Mouse (Mus musculus) forebrain, embryonic 14.5 days (tissue): ENCODE measurements around the gene Aif1. TPM values are rescaled to one million over a fixed set of nuclear protein-coding genes. Genes with fewer than 3 reads are reported as not detected.

Experiments used
- ATAC-seq: fragments of 200-750 bp; cut with Nextera tagmentation; 2 replicates; pipeline ENCODE4 v1.8.0; 2017; ENCODE audit warnings: mild to moderate bottlenecking, moderate library complexity
- DNase-seq: peaks from one replicate; pipeline ENCODE4 v3.0.0-alpha.2; 2015; ENCODE audit warnings: low spot score
- H3K27ac ChIP-seq: fragments of 300-500 bp; sonication (generic); 2 replicates; pipeline ENCODE4 v1.5.1; 2014; ENCODE audit warnings: low read depth, mild to moderate bottlenecking, control low read depth, low read length, moderate library complexity
- H3K27me3 ChIP-seq: fragments of 300-500 bp; sonication (generic); replicated peaks from 2 replicates; pipeline ENCODE4 v1.6.1; 2014; ENCODE audit warnings: low read length, control low read depth, mixed read lengths; ENCODE audit not compliant: control insufficient read depth, insufficient read depth
- H3K36me3 ChIP-seq: fragments of 300-500 bp; sonication (generic); 2 replicates; pipeline ENCODE4 v1.6.1; 2014; ENCODE audit warnings: low read length, control low read depth; ENCODE audit not compliant: control insufficient read depth, insufficient read depth
- H3K4me1 ChIP-seq: fragments of 300-500 bp; sonication (generic); 2 replicates; pipeline ENCODE4 v1.6.1; 2014; ENCODE audit warnings: antibody characterized with exemption, low read length, control low read depth; ENCODE audit not compliant: control insufficient read depth, insufficient read depth
- H3K4me2 ChIP-seq: fragments of 300-500 bp; sonication (generic); 2 replicates; pipeline ENCODE4 v1.6.1; 2014; ENCODE audit warnings: mild to moderate bottlenecking, control low read depth, low read length
- H3K4me3 ChIP-seq: fragments of 300-500 bp; sonication (generic); 2 replicates; pipeline ENCODE4 v1.5.1; 2014; ENCODE audit warnings: low read depth, low read length, control low read depth
- H3K9ac ChIP-seq: fragments of 300-500 bp; sonication (generic); 2 replicates; pipeline ENCODE4 v1.6.1; 2014; ENCODE audit warnings: mild to moderate bottlenecking, low read length, control low read depth, moderate library complexity
- H3K9me3 ChIP-seq: fragments of 300-500 bp; sonication (generic); replicated peaks from 2 replicates; pipeline ENCODE4 v1.6.1; 2016; ENCODE audit warnings: low read length, control low read depth, mixed read lengths; ENCODE audit not compliant: control insufficient read depth
- WGBS: fragments of 180-500 bp; shearing (Covaris S2); extraction: QIAGEN DNeasy Blood & Tissue Kit; methylation state at CpG from one replicate; pipeline ENCODE4 v1.1.7; 2014; 5-methylcytosine and 5-hydroxymethylcytosine counted together
- polyA plus RNA-seq: library from polyadenylated mRNA; unstranded; fragments of >200 nt; fragmentation: Nextera tagmentation; extraction: Ambion mirVana; gene quantifications from 2 replicates; pipeline ENCODE4 v1.2.1, GENCODE M21; 2014

Gene Aif1
- polyA plus RNA-seq, 1 experiment from 2014 or later, result 7.3 TPM

DNA sequence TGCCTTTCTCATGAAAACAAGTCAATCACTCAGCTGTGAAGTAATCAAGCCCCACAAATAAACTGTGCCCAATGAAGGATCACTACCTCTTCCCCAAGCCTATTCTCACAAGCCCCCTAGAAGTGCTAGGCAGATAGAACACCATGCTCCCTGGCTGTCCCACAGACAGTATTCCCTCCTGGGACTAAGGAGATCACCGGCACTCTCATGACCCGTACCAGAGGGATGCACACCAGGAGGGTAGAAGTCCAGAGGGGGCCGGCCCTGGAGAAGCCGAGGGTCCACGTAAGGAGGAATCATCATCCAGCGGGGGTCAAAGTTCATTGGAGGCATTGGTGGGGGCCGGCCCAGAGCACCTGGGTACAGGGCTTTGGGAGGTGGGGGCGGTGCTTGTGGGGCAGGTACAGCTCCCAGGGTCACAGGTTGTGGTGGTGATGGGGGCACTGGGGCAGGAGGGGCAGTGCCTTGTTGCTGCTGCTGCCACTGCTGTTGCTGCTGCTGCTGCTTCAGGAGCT lies 18.1 kb downstream of the Aif1 start:
- Histone ChIP-seq H3K4me2 (no peak overlapping the region), H3K4me3 (no peak overlapping the region), H3K27ac (no peak overlapping the region), H3K9ac (no peak overlapping the region), H3K4me1 (peaks cover 8% of the 10 kb centered on the region), H3K27me3 (no peaks in the 10 kb centered on the region), H3K36me3 (peaks cover 99% of the 10 kb centered on the region), H3K9me3 (no peaks in the 10 kb centered on the region)
- no peak for DNase-seq
- no peak for ATAC-seq
- 87% methylated on average over 8 of the region's 8 CpGs for WGBS

DNA sequence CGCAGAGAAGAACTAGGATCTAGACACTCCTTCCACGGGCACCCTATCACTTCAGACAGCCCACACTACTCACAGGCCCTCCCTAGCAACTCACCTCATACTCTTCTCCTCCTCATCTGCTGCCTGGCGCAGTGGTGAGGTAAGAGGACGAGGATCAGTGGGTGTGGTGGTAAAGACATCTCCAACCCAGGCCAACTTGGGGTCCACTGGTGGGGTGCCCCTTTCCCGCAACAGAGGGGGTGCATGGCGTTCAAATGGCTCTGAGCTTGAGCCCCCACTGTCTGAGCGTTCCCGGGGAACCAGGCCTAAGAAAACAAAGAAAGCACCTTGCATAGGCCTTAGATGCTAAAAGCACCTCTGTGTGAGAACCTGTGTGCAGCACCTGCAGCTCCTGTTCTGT lies 18.6 kb downstream of the Aif1 start:
- DNase-seq (no peak), ATAC-seq (no peak)
- WGBS, result 93% methylated on average over 8 of the region's 8 CpGs
- peaks cover 4% of the 10 kb centered on the region for H3K4me1 ChIP-seq
- no peak overlapping the region for H3K9ac ChIP-seq
- peaks cover 100% of the 10 kb centered on the region for H3K36me3 ChIP-seq
- H3K27me3 ChIP-seq, result no peaks in the 10 kb centered on the region
- H3K4me2 ChIP-seq, result no peak overlapping the region
- no peaks in the 10 kb centered on the region for H3K9me3 ChIP-seq
- H3K4me3 ChIP-seq, result no peak overlapping the region
- H3K27ac ChIP-seq, result no peak overlapping the region

- no peaks in the 10 kb centered on the region for H3K4me1 ChIP-seq
- ATAC-seq, result no peak
- peaks cover 100% of the 10 kb centered on the region for H3K36me3 ChIP-seq
- no peak overlapping the region for H3K27ac ChIP-seq
- no peak overlapping the region for H3K4me3 ChIP-seq
- WGBS, result 92% methylated on average over 33 of the region's 33 CpGs
- H3K9me3 ChIP-seq, result no peaks in the 10 kb centered on the region
- H3K9ac ChIP-seq, result no peak overlapping the region
- H3K27me3 ChIP-seq, result no peaks in the 10 kb centered on the region
- DNase-seq, result no peak
- H3K4me2 ChIP-seq, result no peak overlapping the region
Observed at GRCm38 (mm10) chr17:35156461-35157200, 19.2 kb downstream of the Aif1 start.

- H3K36me3 ChIP-seq, result peaks cover 100% of the 10 kb centered on the region
- H3K9ac ChIP-seq, result no peak overlapping the region
- H3K27me3 ChIP-seq, result no peaks in the 10 kb centered on the region
- no peaks in the 10 kb centered on the region for H3K4me1 ChIP-seq
- H3K9me3 ChIP-seq, result no peaks in the 10 kb centered on the region
- no peak overlapping the region for H3K4me2 ChIP-seq
- H3K4me3 ChIP-seq, result no peak overlapping the region
- WGBS, result 90% methylated on average over 12 of the region's 12 CpGs
- ATAC-seq, result no peak
- no peak for DNase-seq
- no peak overlapping the region for H3K27ac ChIP-seq
Observed at GRCm38 (mm10) chr17:35155451-35155850, 20.4 kb downstream of the Aif1 start.

DNA sequence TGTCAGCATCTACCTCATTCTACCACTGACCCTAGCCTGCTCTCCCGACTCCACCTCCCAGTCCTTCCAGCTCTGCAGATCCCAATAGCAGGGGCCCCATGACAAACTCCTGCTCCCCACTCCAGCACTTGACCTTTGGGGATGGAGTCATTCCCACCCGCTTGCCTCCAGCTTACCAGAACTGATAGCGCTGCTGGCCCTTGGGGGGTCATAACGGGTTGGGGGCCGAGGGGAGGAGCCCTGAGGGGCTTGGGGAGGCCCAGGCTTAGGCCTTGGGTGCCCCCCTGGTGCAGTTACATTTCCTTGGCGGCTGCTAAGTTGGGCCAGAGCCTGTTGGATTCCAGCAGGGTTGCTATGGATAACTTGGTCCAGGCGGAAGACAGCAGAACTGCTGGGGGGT lies 21.3 kb downstream of the Aif1 start:
- DNase-seq, result no peak
- H3K4me2 ChIP-seq, result no peak overlapping the region
- H3K9ac ChIP-seq, result no peak overlapping the region
- ATAC-seq, result no peak
- H3K9me3 ChIP-seq, result no peaks in the 10 kb centered on the region
- H3K27ac ChIP-seq, result no peak overlapping the region
- peaks cover 100% of the 10 kb centered on the region for H3K36me3 ChIP-seq
- no peak overlapping the region for H3K4me3 ChIP-seq
- H3K27me3 ChIP-seq, result no peaks in the 10 kb centered on the region
- 83% methylated on average over 7 of the region's 7 CpGs for WGBS
- no peaks in the 10 kb centered on the region for H3K4me1 ChIP-seq

- no peak for ATAC-seq
- H3K4me2 ChIP-seq, result no peak overlapping the region
- WGBS, result 91% methylated on average over 4 of the region's 4 CpGs
Observed at GRCm38 (mm10) chr17:35153931-35154330, 21.9 kb downstream of the Aif1 start.

GRCm38 (mm10) chr17:35153077-35153476 lies 22.8 kb downstream of the Aif1 start:
- DNase-seq (no peak), ATAC-seq (no peak)
- no peaks in the 10 kb centered on the region for H3K4me1 ChIP-seq
- H3K4me2 ChIP-seq, result no peak overlapping the region
- no peak overlapping the region for H3K27ac ChIP-seq
- no peaks in the 10 kb centered on the region for H3K9me3 ChIP-seq
- H3K4me3 ChIP-seq, result no peak overlapping the region
- H3K9ac ChIP-seq, result no peak overlapping the region
- WGBS, result 87% methylated on average over 9 of the region's 9 CpGs
- H3K27me3 ChIP-seq, result no peaks in the 10 kb centered on the region
- peaks cover 100% of the 10 kb centered on the region for H3K36me3 ChIP-seq

More at GRCm38 (mm10) chr17:35153931-35154330, 21.9 kb downstream of the Aif1 start:
- Histone ChIP-seq H3K9me3 (no peaks in the 10 kb centered on the region), H3K36me3 (peaks cover 100% of the 10 kb centered on the region), H3K4me3 (no peak overlapping the region), H3K27ac (no peak overlapping the region), H3K9ac (no peak overlapping the region), H3K27me3 (no peaks in the 10 kb centered on the region), H3K4me1 (no peaks in the 10 kb centered on the region)
- DNase-seq, result no peak

DNA sequence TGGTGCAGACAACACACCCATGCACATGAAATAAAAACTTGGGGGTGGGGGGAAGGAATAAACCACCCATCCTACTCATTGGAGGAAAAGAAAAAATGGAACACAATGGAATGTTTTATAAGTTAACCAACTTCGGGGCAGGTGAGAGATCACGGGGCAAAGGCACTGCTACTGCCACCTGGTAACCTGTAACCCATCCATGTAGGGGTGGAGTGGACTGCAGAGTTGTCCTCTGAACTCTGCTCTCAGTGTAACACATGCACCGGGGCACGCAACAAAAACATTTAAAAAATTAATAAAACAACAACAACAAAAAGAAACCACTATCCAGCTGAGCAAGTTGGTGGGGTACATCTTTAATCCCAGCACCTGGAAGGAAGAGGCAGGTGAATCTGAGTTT lies 23.7 kb downstream of the Aif1 start:
- H3K4me2 ChIP-seq, result no peak overlapping the region
- no peak overlapping the region for H3K27ac ChIP-seq
- no peak for ATAC-seq
- H3K4me1 ChIP-seq, result no peaks in the 10 kb centered on the region
- H3K4me3 ChIP-seq, result no peak overlapping the region
- no peaks in the 10 kb centered on the region for H3K27me3 ChIP-seq
- WGBS, result 96% methylated on average over 4 of the region's 4 CpGs
- peaks cover 100% of the 10 kb centered on the region for H3K36me3 ChIP-seq
- H3K9me3 ChIP-seq, result no peaks in the 10 kb centered on the region
- H3K9ac ChIP-seq, result no peak overlapping the region
- DNase-seq, result no peak

DNA sequence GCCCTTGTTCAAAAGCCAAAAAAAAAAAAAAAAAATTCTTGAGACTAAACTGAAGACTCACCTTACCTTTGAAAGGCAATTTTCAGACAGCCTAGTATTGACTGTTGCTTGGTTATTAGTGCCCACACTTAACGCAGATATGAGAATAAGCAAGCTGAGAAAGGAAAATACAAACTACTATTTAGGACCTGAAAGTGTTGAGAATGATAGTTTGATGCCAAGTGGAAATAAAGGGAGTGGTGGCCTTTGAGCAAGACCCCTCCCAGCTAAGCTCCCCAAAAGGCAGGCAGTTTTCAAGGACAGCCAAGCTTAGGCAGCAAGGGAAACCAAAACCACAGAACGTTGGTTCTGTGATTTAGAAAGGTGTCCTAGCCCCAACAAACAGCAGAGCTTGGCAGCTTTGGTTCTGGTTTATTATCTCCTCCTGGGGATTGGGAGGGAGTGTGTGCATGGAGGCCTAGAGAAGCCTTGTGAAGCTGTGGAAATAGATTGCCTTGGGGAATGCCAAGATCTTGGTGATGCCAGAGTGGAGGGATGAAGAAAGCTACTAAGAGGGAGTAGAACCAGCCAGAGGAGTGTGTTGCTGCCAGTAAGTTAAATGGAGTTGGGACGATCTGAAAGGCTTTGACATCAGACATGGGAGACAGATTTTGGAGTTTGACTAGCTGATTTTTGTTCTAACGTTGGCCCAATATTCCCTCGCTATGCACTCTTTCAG lies 27.8 kb downstream of the Aif1 start:
- 70% methylated on average over 5 of the region's 5 CpGs for WGBS
- no peak for DNase-seq
- H3K4me2 ChIP-seq, result no peak overlapping the region

More for the DNA sequence above, 27.8 kb downstream of the Aif1 start:
- no peak for ATAC-seq
- no peak overlapping the region for H3K4me3 ChIP-seq
- H3K9me3 ChIP-seq, result no peaks in the 10 kb centered on the region
- H3K4me1 ChIP-seq, result no peaks in the 10 kb centered on the region
- no peak overlapping the region for H3K27ac ChIP-seq
- no peaks in the 10 kb centered on the region for H3K27me3 ChIP-seq
- peaks cover 100% of the 10 kb centered on the region for H3K36me3 ChIP-seq
- no peak overlapping the region for H3K9ac ChIP-seq
